Mouse (Mus musculus) bone marrow macrophage, adult 2 months (primary cell): ENCODE measurements at regions not wholly inside any gene's neighbourhood (a gene's known extent, or its start where the extent isn't known, plus 50 kb on each side); places are given as distances from the start of the nearest gene placed in this dataset.

Source experiments
- CTCF ChIP-seq: IDR thresholded peaks from 2 replicates; pipeline ENCODE4 v1.5.1; 2012; ENCODE audit warnings: low read depth, mild to moderate bottlenecking, low read length, moderate library complexity
- POLR2A ChIP-seq: IDR thresholded peaks from 2 replicates; pipeline ENCODE4 v1.6.1; 2012; ENCODE audit warnings: mild to moderate bottlenecking, low read depth, low read length, borderline replicate concordance

DNA sequence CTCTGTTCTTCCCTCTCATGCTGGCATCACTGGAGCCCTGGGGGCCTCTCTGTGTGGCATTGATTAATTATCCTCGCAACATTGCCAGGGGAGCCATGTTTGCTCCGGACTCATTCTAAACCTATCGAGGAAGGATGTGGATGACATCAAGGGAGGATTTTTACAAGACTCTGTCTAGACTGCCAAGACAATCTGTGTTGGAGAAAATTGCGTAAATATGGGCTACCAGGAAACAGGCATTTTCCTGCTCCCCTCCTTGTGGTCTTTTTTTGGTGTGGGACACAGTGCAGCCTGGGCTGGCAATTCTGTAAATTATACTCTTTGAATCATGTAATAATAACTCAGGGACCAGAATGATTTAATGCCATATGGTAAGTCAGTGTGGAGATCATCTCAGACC is 114.5 kb upstream of the Ifne start:
- TF ChIP-seq POLR2A (no peak), CTCF (no peak)
